Comparison of ENCODE assay signal across 31 mouse cellular contexts in the genomic region with DNA sequence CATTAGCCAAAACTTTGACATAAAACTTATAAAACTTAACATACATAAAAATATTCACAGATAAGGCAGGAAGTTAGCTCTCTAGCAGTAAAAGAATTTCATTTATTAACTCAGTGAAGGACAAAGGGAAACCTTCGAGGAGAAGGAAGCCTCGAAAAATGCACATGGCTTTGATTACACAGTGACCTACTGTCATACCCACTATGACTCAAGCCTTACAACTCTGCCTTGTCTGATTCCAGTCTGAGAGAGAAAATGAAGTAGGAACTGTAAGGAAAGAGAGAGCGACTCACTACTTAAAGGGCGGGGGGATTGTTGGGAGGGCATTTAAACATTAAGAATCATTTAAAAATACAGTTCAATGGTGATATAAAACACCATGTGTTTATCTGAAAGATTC. TPM values are rescaled to one million over a fixed set of nuclear protein-coding genes. Genes with fewer than 3 reads are reported as not detected.
DNase-seq lines count a peak whose midpoint lies in the region; ATAC-seq and TF ChIP-seq lines count a peak whose summit lies in the region.
"Had no signal": no experiment of that assay in that cellular context is flagged by ENCODE, and none has a peak within 500 bp of the region (broad histone marks: within the 10 kb centered on the region; RNA-seq: fewer than 3 reads in every experiment).

No protein-coding gene starts in this region.

- no peak for TF ChIP-seq CTCF in gastrocnemius, adult 2 months (IDR thresholded peaks at IDR 0.05)
- no peak for TF ChIP-seq CTCF in heart, postnatal 0 days (IDR thresholded peaks at IDR 0.05; ENCODE audit: low read depth)

- WGBS in heart, postnatal 0 days, result 73% methylated on average over 4 of the region's 4 CpGs
- whole genome bisulfite sequencing in liver, embryonic 11.5 days, result 73% methylated on average over 4 of the region's 4 CpGs

- no peaks in the 10 kb centered on the region for H3K27me3 ChIP-seq in heart, postnatal 0 days (ENCODE audit: control insufficient read depth, insufficient read depth, low read length)
- H3K27me3 ChIP-seq in liver, embryonic 11.5 days (replicated peaks; ENCODE audit: control insufficient read depth, insufficient read depth, low read length), result no peaks in the 10 kb centered on the region
- H3K27me3 ChIP-seq: embryonic facial prominence, embryonic 13.5 days; heart, embryonic 15.5 days; hindbrain, embryonic 15.5 days; neural tube, embryonic 15.5 days; Patski had no signal

- H3K4me2 ChIP-seq in heart, postnatal 0 days (ENCODE audit: low read depth, low read length), result no peak overlapping the region
- H3K4me2 ChIP-seq in liver, embryonic 11.5 days, result no peak overlapping the region
- H3K4me2 ChIP-seq: embryonic facial prominence, embryonic 13.5 days; heart, embryonic 15.5 days; hindbrain, embryonic 15.5 days; neural tube, embryonic 15.5 days had no signal

- DNase-seq in gastrocnemius, adult 2 months, result no peak
- no peak for DNase-seq in gastrocnemius, adult 8-10 months (ENCODE audit: low spot score in 2 of 2)
- DNase-seq in heart, postnatal 0 days (ENCODE audit: low spot score), result no peak
- no peak for DNase-seq in heart, adult 18-20 months
- no peak for DNase-seq in liver
- DNase-seq in liver, embryonic 11.5 days (ENCODE audit: low spot score), result no peak
- DNase-seq: adrenal gland, postnatal 10 days; cerebellum, adult 11 months; cerebellum, adult 9-10 months; cerebellum, postnatal 36 days; gastrocnemius, postnatal 10 days; kidney, adult 2 months; kidney, postnatal 4 days; left cerebral cortex, postnatal 4 days; lung, adult 2 months; lung, postnatal 10 days; midbrain, embryonic 14.5 days; retina, postnatal 1 day; right cerebral cortex, postnatal 14 days; thymus, postnatal 25 days had no signal

- peaks cover 41% of the 10 kb centered on the region for H3K36me3 ChIP-seq in heart, postnatal 0 days (replicated peaks; ENCODE audit: control insufficient read depth, insufficient read depth, low read length)
- H3K36me3 ChIP-seq in liver, embryonic 11.5 days (ENCODE audit: control insufficient read depth, insufficient read depth, low read length), result peaks cover 7% of the 10 kb centered on the region; the same call in 1 of the 2 replicates

- H3K9ac ChIP-seq in heart, postnatal 0 days (replicated peaks; ENCODE audit: low read depth, low read length), result no peak overlapping the region
- H3K9ac ChIP-seq in liver, embryonic 11.5 days (ENCODE audit: low read depth, low read length), result no peak overlapping the region
- H3K9ac ChIP-seq: embryonic facial prominence, embryonic 13.5 days; heart, embryonic 15.5 days; hindbrain, embryonic 15.5 days; liver, embryonic 14.5 days; neural tube, embryonic 15.5 days had no signal

- intact Hi-C loops in gastrocnemius, adult 2 months (cut with DNase I), result no loop called here

- ATAC-seq in heart, postnatal 0 days (ENCODE audit: insufficient read depth, low read depth), result no peak
- ATAC-seq in liver, embryonic 11.5 days (replicated peaks; ENCODE audit: low FRiP score), result no peak
- ATAC-seq: forebrain, embryonic 16.5 days; inflammation-experienced regulatory T-cells, adult 6 months; Patski had no signal

- peak overlapping the region; percentile 80; the same call in 1 of the 2 replicates for H3K27ac ChIP-seq in gastrocnemius, adult 2 months
- H3K27ac ChIP-seq in heart, postnatal 0 days (ENCODE audit: low read depth), result peak overlapping the region; percentile 64
- peak overlapping the region; percentile 85 for H3K27ac ChIP-seq in brown adipose tissue, adult 24 weeks (replicated peaks; ENCODE audit: low read depth, low read length)
- H3K27ac ChIP-seq in liver, embryonic 11.5 days (ENCODE audit: low read depth, low read length), result no peak overlapping the region
- H3K27ac ChIP-seq: embryonic facial prominence, embryonic 13.5 days; heart, embryonic 15.5 days; hindbrain, embryonic 15.5 days; liver, embryonic 14.5 days; macrophage; neural tube, embryonic 15.5 days had no signal

- H3K4me3 ChIP-seq in gastrocnemius, adult 2 months, result no peak overlapping the region
- no peak overlapping the region for H3K4me3 ChIP-seq in heart, postnatal 0 days (ENCODE audit: low read depth, low read length)
- no peak overlapping the region for H3K4me3 ChIP-seq in brown adipose tissue, adult 24 weeks (ENCODE audit: insufficient read depth, low read depth, low read length)
- H3K4me3 ChIP-seq in liver, embryonic 11.5 days (ENCODE audit: low read depth, low read length), result no peak overlapping the region
- H3K4me3 ChIP-seq: embryonic facial prominence, embryonic 13.5 days; erythroblast, embryonic 14.5 days; heart, embryonic 15.5 days; hindbrain, embryonic 15.5 days; neural tube, embryonic 15.5 days had no signal

- TF ChIP-seq EP300 in heart, postnatal 0 days (IDR thresholded peaks at IDR 0.05; ENCODE audit: low read depth), result no peak

- no peaks in the 10 kb centered on the region for H3K9me3 ChIP-seq in heart, postnatal 0 days (replicated peaks; ENCODE audit: control insufficient read depth, low read length)
- no peaks in the 10 kb centered on the region for H3K9me3 ChIP-seq in liver, embryonic 11.5 days (ENCODE audit: control insufficient read depth, low read length)
- H3K9me3 ChIP-seq: embryonic facial prominence, embryonic 13.5 days; heart, embryonic 15.5 days; hindbrain, embryonic 15.5 days; neural tube, embryonic 15.5 days had no signal

- peaks cover 34% of the 10 kb centered on the region for H3K4me1 ChIP-seq in heart, postnatal 0 days (ENCODE audit: control insufficient read depth, insufficient read depth)
- peaks cover 43% of the 10 kb centered on the region for H3K4me1 ChIP-seq in brown adipose tissue, adult 24 weeks (ENCODE audit: control insufficient read depth, insufficient read depth, insufficient read length, low read length)
- peaks cover 3% of the 10 kb centered on the region; the same call in 1 of the 2 replicates for H3K4me1 ChIP-seq in liver, embryonic 11.5 days (replicated peaks; ENCODE audit: control insufficient read depth, insufficient read depth, low read length)
- H3K4me1 ChIP-seq: embryonic facial prominence, embryonic 13.5 days; hindbrain, embryonic 15.5 days; neural tube, embryonic 15.5 days had no signal

RNA-seq across cellular contexts. Expression of gene Fez2, which starts 14.7 kb away (rescaled TPM):
- 10 to 100 TPM; 58.2 to 65.3 TPM for total RNA-seq in gastrocnemius, adult 2 months (2021)
- 10 to 100 TPM; 60.3 to 95.0 (median 77.1) TPM for total RNA-seq in gastrocnemius, adult 8-10 months (2022)
- total RNA-seq in heart, postnatal 0 days (2014; rRNA removed; ENCODE audit: low replicate concordance), result 62.4 and 72.3 TPM in 2 replicates
- polyA plus RNA-seq in heart, postnatal 0 days (2015; fragmentation: Nextera tagmentation; extraction: Ambion mirVana), result 63.2 and 65.6 TPM in 2 replicates
- total RNA-seq in heart, adult 18-20 months (2021), result 10 to 100 TPM; 76.5 to 91.8 TPM
- polyA plus RNA-seq in brown adipose tissue, adult 24 weeks (2012; ENCODE audit: insufficient read depth, insufficient read length, missing spikeins), result 42.9 and 53.3 TPM in 2 replicates
- polyA plus RNA-seq in liver, embryonic 11.5 days (2014; fragmentation: Nextera tagmentation; extraction: Ambion mirVana), result 30.9 and 33.3 TPM in 2 replicates
